Comparison of ENCODE assay signal across 10 mouse cellular contexts in genomic region chr7:81653988-81654387, GRCm38 (mm10). TPM values are rescaled to one million over a fixed set of nuclear protein-coding genes. Genes with fewer than 3 reads are reported as not detected.
DNase-seq lines count a peak whose midpoint lies in the region; ATAC-seq lines count a peak whose summit lies in the region.
"Had no signal": no experiment of that assay in that cellular context is flagged by ENCODE, and none has a peak within 500 bp of the region (broad histone marks: within the 10 kb centered on the region; RNA-seq: fewer than 3 reads in every experiment).

No protein-coding gene starts in this region.

- no peak overlapping the region for H3K4me3 ChIP-seq in neural tube, embryonic 11.5 days (ENCODE audit: low read depth, low read length)
- H3K4me3 ChIP-seq in embryonic facial prominence, embryonic 15.5 days (replicated peaks): 0 out of 2 replicates have a peak overlapping the region, but pooled peaks have one; percentile 0
- H3K4me3 ChIP-seq in hindbrain, embryonic 12.5 days: no peak overlapping the region
- H3K4me3 ChIP-seq: erythroblast, embryonic 14.5 days; midbrain, embryonic 12.5 days had no signal

- H3K27ac ChIP-seq in neural tube, embryonic 11.5 days (ENCODE audit: low read depth, low read length): 0 out of 2 replicates have a peak overlapping the region, but pooled peaks have one; percentile 39
- H3K27ac ChIP-seq in embryonic facial prominence, embryonic 15.5 days (replicated peaks): peak overlapping the region; percentile 48
- H3K27ac ChIP-seq in hindbrain, embryonic 12.5 days: peak overlapping the region; percentile 35
- H3K27ac ChIP-seq: midbrain, embryonic 12.5 days had no signal

- no peaks in the 10 kb centered on the region for H3K27me3 ChIP-seq in neural tube, embryonic 11.5 days (ENCODE audit: control insufficient read depth, insufficient read depth, low read length)
- H3K27me3 ChIP-seq in embryonic facial prominence, embryonic 15.5 days: no peaks in the 10 kb centered on the region
- H3K27me3 ChIP-seq in hindbrain, embryonic 12.5 days: no peaks in the 10 kb centered on the region
- H3K27me3 ChIP-seq: midbrain, embryonic 12.5 days had no signal

- 43% methylated on average over 8 of the region's 8 CpGs for WGBS in neural tube, embryonic 11.5 days
- 15% methylated on average over 8 of the region's 8 CpGs for WGBS in embryonic facial prominence, embryonic 15.5 days
- WGBS in hindbrain, embryonic 12.5 days: 31% methylated on average over 8 of the region's 8 CpGs

- H3K4me2 ChIP-seq in neural tube, embryonic 11.5 days (ENCODE audit: low read depth): no peak overlapping the region
- H3K4me2 ChIP-seq in embryonic facial prominence, embryonic 15.5 days (replicated peaks): peak overlapping the region; percentile 27
- no peak overlapping the region for H3K4me2 ChIP-seq in hindbrain, embryonic 12.5 days (replicated peaks)
- H3K4me2 ChIP-seq: midbrain, embryonic 12.5 days had no signal

- no peaks in the 10 kb centered on the region for H3K9me3 ChIP-seq in neural tube, embryonic 11.5 days (ENCODE audit: control insufficient read depth, low read length)
- no peaks in the 10 kb centered on the region for H3K9me3 ChIP-seq in embryonic facial prominence, embryonic 15.5 days (replicated peaks)
- H3K9me3 ChIP-seq in hindbrain, embryonic 12.5 days (replicated peaks): no peaks in the 10 kb centered on the region
- H3K9me3 ChIP-seq: midbrain, embryonic 12.5 days had no signal

- H3K9ac ChIP-seq in neural tube, embryonic 11.5 days (ENCODE audit: low read length): no peak overlapping the region
- H3K9ac ChIP-seq in embryonic facial prominence, embryonic 15.5 days: no peak overlapping the region
- H3K9ac ChIP-seq in hindbrain, embryonic 12.5 days: no peak overlapping the region
- H3K9ac ChIP-seq: midbrain, embryonic 12.5 days had no signal

- no peaks in the 10 kb centered on the region for H3K36me3 ChIP-seq in neural tube, embryonic 11.5 days (ENCODE audit: control insufficient read depth, insufficient read depth, low read length)
- no peaks in the 10 kb centered on the region for H3K36me3 ChIP-seq in embryonic facial prominence, embryonic 15.5 days
- no peaks in the 10 kb centered on the region for H3K36me3 ChIP-seq in hindbrain, embryonic 12.5 days
- H3K36me3 ChIP-seq: midbrain, embryonic 12.5 days had no signal

- no peak for DNase-seq in neural tube, embryonic 11.5 days (ENCODE audit: low spot score)
- DNase-seq in neural tube, embryonic 10.5 days (ENCODE audit: extremely low spot score, low spot score): no peak
- DNase-seq in telencephalon, adult 2 months (ENCODE audit: low read depth, low spot score): peak; percentile 75
- DNase-seq in thymus, postnatal 4 days: no peak
- no peak for DNase-seq in yolk sac, embryonic 10.5 days (ENCODE audit: low spot score)
- DNase-seq: kidney, postnatal 4 days had no signal

- no peak for ATAC-seq in neural tube, embryonic 11.5 days (ENCODE audit: insufficient read depth, low FRiP score, low TSS enrichment)
- peak; percentile 51 for ATAC-seq in embryonic facial prominence, embryonic 15.5 days (ENCODE audit: insufficient number of reproducible peaks, low FRiP score, low TSS enrichment, low read depth)
- no peak for ATAC-seq in hindbrain, embryonic 12.5 days (ENCODE audit: low FRiP score)

- peaks cover 20% of the 10 kb centered on the region for H3K4me1 ChIP-seq in neural tube, embryonic 11.5 days (ENCODE audit: control insufficient read depth, insufficient read depth, low read length)
- H3K4me1 ChIP-seq in embryonic facial prominence, embryonic 15.5 days: peaks cover 34% of the 10 kb centered on the region
- H3K4me1 ChIP-seq in hindbrain, embryonic 12.5 days: peaks cover 62% of the 10 kb centered on the region

RNA-seq across cellular contexts. Expression of gene Homer2, which starts 53.3 kb away (rescaled TPM):
- 18.1 and 18.4 TPM in 2 replicates for polyA plus RNA-seq in neural tube, embryonic 11.5 days (2014; fragmentation: Nextera tagmentation; extraction: Ambion mirVana)
- polyA plus RNA-seq in embryonic facial prominence, embryonic 15.5 days (2015; fragmentation: Nextera tagmentation; extraction: Ambion mirVana): 29.7 and 30.8 TPM in 2 replicates
- 29.3 and 34.8 TPM in 2 replicates for polyA plus RNA-seq in hindbrain, embryonic 12.5 days (2016; fragmentation: Nextera tagmentation; extraction: Ambion mirVana)
